Mouse (Mus musculus) right cerebral cortex, postnatal 25 days (tissue): ENCODE data around the gene Mb21d2.

Source experiments
- DNase-seq: peaks from one replicate; pipeline ENCODE4 v3.0.0; 2022

Mb21d2 gene

DNA sequence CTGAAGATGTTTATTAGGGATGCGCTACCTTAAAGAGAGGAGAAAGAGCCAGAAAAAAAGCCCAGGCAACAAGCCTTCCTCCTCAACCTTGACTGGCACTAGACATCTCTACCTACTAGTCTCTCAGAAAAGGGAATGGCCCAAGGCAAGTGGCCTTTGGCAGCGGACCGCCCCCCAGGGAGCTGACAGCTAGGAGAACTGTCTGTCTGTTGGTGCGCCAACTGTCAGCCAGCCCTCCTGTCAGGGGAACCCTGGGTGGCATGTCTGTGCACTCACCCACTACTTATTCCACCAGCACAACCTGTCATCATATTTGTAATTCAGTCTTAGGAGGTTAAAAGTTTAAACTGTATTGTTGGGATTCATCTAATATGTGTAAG lies 30.3 kb downstream of the Mb21d2 start:
- no peak for DNase-seq

DNA sequence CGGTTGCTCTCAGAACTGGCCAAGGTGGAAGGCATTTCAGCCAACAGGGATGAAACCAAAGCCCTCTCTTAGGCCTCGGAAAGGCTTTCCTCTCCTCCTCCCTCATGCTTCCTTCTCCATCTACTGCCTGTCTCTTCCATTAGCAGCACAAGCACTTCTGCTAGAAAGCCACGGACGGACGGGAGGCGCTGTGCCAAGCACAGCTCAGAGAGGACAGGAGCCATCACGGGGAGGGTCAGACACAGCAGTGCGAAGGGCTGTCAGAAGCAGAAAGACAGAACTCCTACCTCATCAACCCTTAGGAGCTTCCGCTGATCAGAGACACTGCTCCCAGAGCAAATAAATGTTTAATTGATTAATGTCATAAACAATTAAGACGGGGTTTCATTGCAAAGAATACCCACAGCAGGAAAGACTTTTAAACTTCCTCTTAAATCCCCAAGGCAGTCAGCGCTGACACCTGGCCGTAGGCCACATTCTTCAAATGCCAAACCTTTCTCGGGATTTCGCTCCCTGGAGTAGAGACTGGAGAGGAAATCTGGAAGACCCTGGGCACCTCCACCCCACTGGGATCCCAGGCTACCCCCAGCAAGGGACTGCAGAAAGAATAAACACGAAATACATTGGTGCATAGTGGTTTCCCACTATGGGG lies 30.8 kb downstream of the Mb21d2 start:
- DNase-seq, result no peak

GRCm38 (mm10) chr16:28896571-28896970 lies 32.9 kb downstream of the Mb21d2 start:
- no peak for DNase-seq

GRCm38 (mm10) chr16:28894872-28895271 lies 34.6 kb downstream of the Mb21d2 start:
- no peak for DNase-seq

DNA sequence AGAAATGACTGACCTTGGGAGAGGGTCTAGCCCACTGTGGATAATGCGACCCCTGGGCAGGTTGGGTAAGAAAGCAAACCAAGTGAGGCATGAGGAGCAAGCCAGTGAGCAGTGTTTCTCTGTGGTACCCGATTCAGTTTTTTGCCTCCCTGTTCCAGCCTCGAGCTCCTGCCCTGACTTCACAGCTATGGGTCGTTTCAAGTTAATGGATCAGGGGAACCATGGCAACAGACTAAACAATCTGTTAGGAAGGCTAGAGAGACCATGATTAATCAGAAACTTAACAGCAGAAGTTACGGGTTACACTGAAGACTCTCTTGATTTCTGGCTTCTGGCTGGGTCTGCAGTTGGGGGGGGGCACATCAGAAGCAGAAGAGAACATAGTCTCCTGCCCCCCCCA lies 36.2 kb downstream of the Mb21d2 start:
- DNase-seq, result no peak

DNA sequence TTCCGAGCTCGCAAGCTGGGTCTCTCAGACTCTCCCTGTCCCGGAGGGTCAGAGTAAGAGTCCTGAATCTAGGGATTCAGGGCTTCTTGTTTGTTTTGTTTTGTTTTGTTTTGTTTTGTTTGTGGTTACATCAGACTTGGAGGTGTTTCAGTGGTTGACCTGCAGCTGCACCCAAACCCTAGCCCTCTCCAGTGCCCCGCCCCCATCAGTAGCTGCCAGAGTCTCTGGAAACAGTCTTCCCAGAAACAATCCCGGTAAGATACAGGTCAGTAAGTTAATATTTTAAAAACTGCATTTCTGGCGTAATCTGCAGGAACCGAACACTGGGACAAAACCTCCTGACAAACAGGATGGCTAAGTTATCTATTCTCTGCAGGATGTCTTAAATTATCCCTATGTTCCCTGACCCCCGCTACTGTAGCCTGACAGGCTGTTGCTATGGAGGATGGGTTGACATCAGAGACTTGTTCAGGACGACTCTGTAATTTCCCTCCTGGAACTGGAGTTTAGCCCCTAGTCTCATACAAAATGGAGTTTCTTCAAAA lies 43.2 kb downstream of the Mb21d2 start:
- DNase-seq, result no peak

- no peak for DNase-seq
Measured at GRCm38 (mm10) chr16:28885474-28885873, 44.0 kb downstream of the Mb21d2 start.

DNA sequence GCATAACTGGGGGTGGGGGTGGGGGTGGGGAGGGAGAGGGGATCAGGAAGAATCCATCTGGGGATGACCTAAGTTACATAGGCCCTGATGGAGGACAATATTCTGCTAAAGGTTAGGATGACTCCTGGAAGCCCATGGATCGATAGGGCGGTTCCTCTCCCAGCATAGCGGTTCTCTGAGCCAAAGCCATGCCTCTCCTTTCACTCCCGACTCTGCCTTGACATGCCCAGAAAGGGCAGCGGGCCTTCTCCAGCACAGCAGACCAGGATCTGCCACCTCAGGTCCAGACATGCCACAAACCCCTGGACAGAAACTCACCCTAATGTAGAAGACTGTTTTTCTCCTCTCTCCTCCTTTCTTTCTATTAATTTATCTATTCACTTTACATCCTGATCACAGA lies 44.8 kb downstream of the Mb21d2 start:
- no peak for DNase-seq

DNA sequence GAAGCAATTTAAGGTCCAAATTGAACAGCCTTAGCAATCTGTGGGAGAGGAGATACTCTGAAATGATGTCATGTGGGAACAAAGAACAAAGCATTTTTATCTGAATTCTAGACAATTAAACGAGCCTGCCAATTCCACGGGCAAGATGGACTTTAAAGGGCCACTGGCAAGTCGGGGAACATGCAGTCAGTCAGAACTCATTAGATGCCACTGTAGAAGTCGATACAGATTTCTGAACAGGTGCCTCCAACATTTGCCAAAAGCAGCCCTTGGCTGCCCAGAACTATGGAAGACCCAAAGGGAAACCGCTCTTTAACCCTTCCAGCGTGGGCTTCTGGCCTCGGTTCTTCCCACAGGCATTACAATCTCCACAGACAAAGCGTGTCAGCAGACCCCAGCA lies 45.8 kb downstream of the Mb21d2 start:
- DNase-seq, result no peak

GRCm38 (mm10) chr16:28882687-28883428 lies 46.6 kb downstream of the Mb21d2 start:
- DNase-seq, result no peak

DNA sequence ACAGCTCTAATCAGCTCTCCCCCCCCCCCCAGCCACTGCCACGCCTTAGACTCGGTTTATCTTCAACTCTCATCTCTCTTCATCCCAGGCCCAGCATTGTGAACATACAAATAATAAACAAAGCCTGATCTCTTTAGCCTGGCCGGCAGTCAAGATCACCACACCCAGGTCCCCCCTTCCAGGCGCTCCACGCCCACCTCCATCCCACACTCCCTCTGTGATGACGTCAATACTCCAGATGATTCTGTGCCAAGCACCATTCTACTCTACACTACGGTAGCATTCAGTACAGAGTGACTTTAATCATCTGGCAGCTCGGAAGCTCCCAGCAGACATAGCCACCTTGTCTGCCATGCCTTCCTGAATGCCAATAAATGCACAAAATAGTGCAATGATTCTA lies 47.7 kb downstream of the Mb21d2 start:
- no peak for DNase-seq

DNA sequence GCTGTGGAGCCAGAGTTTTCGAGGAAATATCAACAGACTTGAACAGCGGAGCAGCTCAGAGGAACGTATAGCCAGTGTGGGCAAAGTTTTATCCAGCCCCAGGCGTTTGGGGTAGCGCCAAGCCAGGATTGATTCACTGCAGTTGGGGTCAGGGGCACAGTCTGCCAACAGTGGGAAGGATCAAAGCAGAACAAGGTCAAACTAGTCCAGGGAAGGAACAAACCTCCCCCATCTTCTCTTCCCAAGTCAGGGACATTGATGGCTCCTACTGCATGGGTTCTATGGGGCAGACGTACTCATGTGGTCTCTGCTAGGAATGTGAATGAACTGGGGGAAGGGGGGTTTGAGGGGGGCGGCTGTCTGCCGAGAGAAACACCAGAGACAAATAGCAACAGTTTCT lies 48.7 kb downstream of the Mb21d2 start:
- DNase-seq, result no peak

GRCm38 (mm10) chr16:28880307-28880681 lies 49.2 kb downstream of the Mb21d2 start:
- DNase-seq, result no peak

GRCm38 (mm10) chr16:28879636-28880306 lies 49.7 kb downstream of the Mb21d2 start:
- no peak for DNase-seq

- DNase-seq, result no peak
Measured at GRCm38 (mm10) chr16:28877162-28877662, 52.3 kb downstream of the Mb21d2 start.

- DNase-seq, result no peak
Measured at GRCm38 (mm10) chr16:28873404-28873895, 56.0 kb downstream of the Mb21d2 start.

DNA sequence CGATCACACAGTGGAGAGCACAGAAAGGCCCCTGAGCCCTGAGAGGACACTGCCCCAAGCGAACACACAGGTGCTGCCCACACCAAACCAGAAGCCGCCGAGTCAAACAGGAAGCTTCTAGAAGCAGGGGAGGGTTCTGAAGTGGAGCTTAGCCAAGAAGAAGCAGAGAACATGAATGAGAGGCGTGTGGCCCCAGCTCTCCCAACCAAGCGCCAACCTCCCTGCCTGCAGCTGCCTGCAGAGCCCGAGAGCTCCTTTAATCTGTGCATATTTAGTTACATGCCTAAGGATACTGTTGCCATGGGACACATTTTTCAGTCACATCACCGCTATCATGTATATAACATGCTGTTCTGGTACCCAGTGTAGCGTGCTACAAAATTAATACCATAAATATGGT lies 58.6 kb downstream of the Mb21d2 start:
- no peak for DNase-seq

DNA sequence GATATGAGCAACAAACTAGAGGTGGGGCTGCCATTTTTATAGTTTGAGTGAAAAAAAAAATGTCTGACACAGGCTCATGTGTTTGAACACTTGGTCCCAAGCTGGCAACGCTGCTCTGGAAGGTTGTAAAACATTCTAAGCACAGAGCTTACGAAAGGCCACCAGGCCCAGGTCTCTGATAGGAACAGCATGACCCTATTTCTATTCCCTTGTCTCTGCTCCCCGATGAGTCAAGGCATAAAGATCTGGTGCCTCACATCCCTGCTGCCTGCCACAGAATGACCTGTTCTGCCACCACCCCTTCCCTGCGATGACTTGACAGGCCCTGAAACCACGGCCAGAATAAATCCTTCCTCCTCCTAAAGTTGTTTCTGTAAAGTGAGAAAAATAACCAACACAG lies 59.0 kb downstream of the Mb21d2 start:
- DNase-seq, result no peak

GRCm38 (mm10) chr16:28868864-28869263 lies 60.6 kb downstream of the Mb21d2 start:
- DNase-seq, result no peak

DNA sequence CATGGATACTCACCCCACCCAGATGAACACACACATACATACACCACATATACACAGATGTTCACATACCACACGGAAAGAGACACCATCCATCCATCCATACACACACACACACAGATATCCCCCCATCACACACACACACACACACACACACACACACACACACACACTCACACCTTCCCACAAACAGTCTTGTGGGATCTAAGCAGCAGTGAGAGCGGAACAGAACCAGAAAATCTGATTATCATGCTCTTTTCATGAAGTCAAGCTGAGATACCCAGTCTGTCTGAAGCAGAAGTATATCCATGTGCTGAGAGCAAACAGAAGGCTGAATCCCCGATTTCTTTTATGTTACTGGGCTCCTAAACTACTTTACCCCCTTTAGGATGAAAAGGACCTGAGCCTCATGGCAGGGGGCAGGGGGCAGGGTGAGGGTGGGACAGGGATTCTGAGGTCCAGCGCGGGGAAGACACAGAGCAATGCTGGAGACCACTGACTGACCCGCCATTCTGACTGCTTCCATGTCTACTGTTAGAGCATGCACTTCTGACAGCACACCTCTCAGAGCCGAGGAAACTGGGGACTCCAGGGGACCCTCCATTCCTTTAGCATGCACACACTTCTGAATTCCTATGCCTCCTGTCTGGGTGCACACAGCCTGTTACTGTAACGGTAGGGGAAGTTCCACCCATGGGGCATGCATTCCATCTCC lies 62.7 kb downstream of the Mb21d2 start:
- no peak for DNase-seq

GRCm38 (mm10) chr16:28863616-28864015 lies 65.9 kb downstream of the Mb21d2 start:
- DNase-seq, result no peak

DNA sequence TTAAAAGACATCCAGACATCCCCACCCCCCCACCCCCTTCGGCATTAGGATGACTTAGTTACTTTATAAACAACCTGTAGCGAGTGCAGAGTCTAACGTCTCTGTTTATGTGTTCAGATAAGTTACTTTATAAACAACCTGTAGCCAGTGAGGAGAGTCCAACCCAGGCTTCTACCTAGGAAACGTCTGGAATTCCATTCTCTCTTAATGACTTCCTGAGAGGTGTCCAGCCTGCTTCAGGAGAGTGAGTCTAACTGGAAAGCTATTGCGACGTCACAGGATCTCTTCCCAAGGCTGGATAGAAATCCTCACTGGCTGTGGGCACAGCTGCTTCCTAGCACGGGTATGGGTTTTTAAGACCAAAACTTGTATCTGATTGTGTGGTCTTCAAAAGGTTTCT lies 67.4 kb downstream of the Mb21d2 start:
- DNase-seq, result no peak

DNA sequence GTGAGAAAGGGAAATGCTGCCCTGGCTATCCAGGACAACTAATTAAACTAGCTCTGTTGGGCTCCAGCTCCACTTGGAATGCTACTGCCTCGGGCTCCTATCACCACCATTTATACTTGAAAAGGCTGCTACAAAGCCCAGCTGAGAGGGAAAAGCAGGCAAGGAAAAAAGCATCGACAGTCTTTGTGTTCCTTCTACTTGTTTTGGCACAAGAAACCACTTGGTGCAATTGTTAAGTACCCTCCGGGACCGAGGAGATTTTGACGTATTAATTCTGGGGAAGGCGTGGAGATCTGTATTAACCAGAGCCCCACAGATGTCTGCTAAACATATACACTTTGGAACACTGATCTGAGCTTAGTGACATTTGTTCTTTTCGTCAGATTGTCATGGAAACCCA lies 69.8 kb downstream of the Mb21d2 start:
- DNase-seq, result no peak
